Mouse (Mus musculus) lung, embryonic 14.5 days (tissue): ENCODE results near the gene Gm13305. TPM values are rescaled to one million over a fixed set of nuclear protein-coding genes. Genes with fewer than 3 reads are reported as not detected.
"Not testable (repeated sequence)": the region's sequence is repeated elsewhere in the genome, so short reads cannot be mapped to it uniquely, and the experiment has no call there.

Experiments used
- ATAC-seq: fragments of 200-750 bp; cut with Nextera tagmentation; 2 replicates; pipeline ENCODE4 v1.8.0; 2017; ENCODE audit warnings: mild to moderate bottlenecking, moderate TSS enrichment, moderate library complexity; ENCODE audit not compliant: insufficient read depth
- DNase-seq: peaks from one replicate; pipeline ENCODE4 v3.0.0-alpha.2; 2015
- H3K27ac ChIP-seq: fragments of 300-500 bp; sonication (generic); 2 replicates; pipeline ENCODE4 v1.5.1; 2014; ENCODE audit warnings: low read depth, mild to moderate bottlenecking, moderate library complexity
- H3K27me3 ChIP-seq: fragments of 300-500 bp; sonication (generic); 2 replicates; pipeline ENCODE4 v1.6.1; 2014; ENCODE audit warnings: low read length, control low read depth; ENCODE audit not compliant: insufficient read depth
- H3K36me3 ChIP-seq: fragments of 300-500 bp; sonication (generic); 2 replicates; pipeline ENCODE4 v1.6.1; 2014; ENCODE audit warnings: control low read depth; ENCODE audit not compliant: insufficient read depth
- H3K4me1 ChIP-seq: fragments of 300-500 bp; sonication (generic); 2 replicates; pipeline ENCODE4 v1.6.1; 2014; ENCODE audit warnings: antibody characterized with exemption, control low read depth; ENCODE audit not compliant: insufficient read depth
- H3K4me2 ChIP-seq: fragments of 300-500 bp; sonication (generic); 2 replicates; pipeline ENCODE4 v1.6.1; 2014; ENCODE audit warnings: mild to moderate bottlenecking
- H3K4me3 ChIP-seq: fragments of 300-500 bp; sonication (generic); 2 replicates; pipeline ENCODE4 v1.5.1; 2014; ENCODE audit warnings: low read depth, low read length
- H3K9ac ChIP-seq: fragments of 300-500 bp; sonication (generic); 2 replicates; pipeline ENCODE4 v1.6.1; 2014
- H3K9me3 ChIP-seq: fragments of 300-500 bp; sonication (generic); 2 replicates; pipeline ENCODE4 v1.6.1; 2016; ENCODE audit warnings: low read depth, low read length, control low read depth
- WGBS: fragments of 180-500 bp; shearing (Covaris S2); extraction: QIAGEN DNeasy Blood & Tissue Kit; methylation state at CpG from one replicate; pipeline ENCODE4 v1.1.7; 2014; 5-methylcytosine and 5-hydroxymethylcytosine counted together
- polyA plus RNA-seq: library from polyadenylated mRNA; unstranded; fragments of >200 nt; fragmentation: Nextera tagmentation; extraction: Ambion mirVana; gene quantifications from 2 replicates; pipeline ENCODE4 v1.2.1, GENCODE M21; 2014

The Gm13305 gene
- polyA plus RNA-seq, result not detected in 2 replicates

DNA sequence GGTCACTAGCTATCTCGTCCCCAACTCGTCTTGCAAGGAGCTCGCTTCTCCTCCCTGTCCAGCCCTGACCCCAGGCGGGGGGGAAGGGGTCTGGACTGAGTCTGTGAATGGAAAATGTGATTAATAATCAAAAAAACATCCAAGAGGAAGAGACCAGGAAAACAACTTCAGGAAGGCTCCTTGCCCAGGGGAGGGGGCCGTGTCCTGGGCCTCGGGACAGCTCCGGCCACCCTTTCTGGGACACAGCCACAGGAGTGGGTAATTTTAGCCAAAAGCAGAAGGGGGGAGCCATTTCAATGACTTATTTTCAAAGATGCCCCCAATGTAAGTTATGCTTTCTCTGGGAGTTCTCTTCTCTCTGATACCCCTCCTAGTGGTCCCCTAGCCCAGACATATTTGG, at the start of gene Gm13305:
Gene Gm13305 (minus strand): TSS at position 101 of the 400 bp plus-strand sequence.
- ATAC-seq, H3K4me1 ChIP-seq, H3K27me3 ChIP-seq, DNase-seq, H3K4me3 ChIP-seq, H3K9ac ChIP-seq, H3K27ac ChIP-seq, H3K9me3 ChIP-seq, H3K4me2 ChIP-seq, H3K36me3 ChIP-seq: not testable (repeated sequence)
- no CpG with 5 or more reads among the region's 7 CpGs for WGBS

DNA sequence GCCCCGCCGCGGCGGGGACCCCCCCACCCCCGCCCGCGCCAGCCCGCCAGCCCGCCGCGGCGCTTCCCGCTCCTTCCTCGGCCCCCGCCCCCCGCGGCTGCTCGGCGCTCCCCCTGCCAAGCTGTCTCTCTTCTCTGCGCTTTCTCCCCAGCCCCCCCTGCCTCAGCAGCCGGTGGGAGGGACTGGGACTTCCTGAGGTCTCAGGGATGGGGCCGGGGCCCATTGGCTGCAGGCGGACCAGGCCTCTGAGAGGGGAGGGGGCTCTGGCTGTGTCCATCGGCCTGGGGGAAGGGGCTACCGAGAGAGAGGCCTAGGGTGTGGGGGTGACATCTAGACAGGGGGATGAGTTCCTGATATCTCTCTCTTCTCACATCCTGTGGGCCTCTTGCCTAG, 16.6 kb upstream of the Gm13305 start:
- H3K36me3 ChIP-seq, DNase-seq, H3K9ac ChIP-seq, H3K4me3 ChIP-seq, H3K4me1 ChIP-seq, H3K27ac ChIP-seq, H3K9me3 ChIP-seq, H3K4me2 ChIP-seq, H3K27me3 ChIP-seq: not testable (repeated sequence)
- WGBS, result no CpG with 5 or more reads among the region's 25 CpGs
- ATAC-seq, result peak; percentile 89

DNA sequence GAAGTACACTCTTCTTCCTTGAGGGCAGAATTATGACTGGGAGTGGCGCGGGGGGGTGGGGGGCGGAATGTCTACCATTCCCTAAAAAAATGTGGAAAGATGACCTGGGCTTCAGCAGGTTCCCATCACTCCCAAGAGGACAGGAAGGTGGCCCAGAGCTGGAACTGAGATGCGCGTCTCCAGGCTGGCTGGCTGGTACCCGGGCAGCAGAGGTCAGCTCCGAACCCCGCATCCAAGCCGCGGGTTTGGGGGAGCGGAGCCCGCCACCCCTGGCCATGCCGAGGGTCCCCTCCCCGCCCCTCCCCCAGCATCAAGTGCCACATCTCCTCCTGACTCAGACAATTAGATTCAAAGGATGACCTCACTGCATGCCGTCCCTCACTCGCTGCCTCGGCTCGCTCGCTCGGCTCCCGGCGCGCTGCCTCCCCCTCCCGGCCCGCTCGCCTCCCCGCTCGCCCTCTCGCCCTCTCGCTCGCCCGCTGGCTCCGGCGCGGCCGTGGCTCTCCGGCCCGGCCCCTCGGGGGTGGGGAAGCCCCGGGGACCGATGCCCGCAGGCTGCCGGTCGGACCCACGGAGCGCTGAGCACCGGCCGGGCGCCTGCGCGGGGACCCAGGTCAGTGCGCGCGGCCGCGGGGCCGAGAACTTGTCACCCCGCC, 16.0 kb upstream of the Gm13305 start:
- H3K4me1 ChIP-seq, H3K27ac ChIP-seq, H3K9ac ChIP-seq, H3K36me3 ChIP-seq, H3K9me3 ChIP-seq, H3K27me3 ChIP-seq, H3K4me2 ChIP-seq, H3K4me3 ChIP-seq, DNase-seq: not testable (repeated sequence)
- ATAC-seq, result peak; percentile 65
- WGBS, result no CpG with 5 or more reads among the region's 58 CpGs

DNA sequence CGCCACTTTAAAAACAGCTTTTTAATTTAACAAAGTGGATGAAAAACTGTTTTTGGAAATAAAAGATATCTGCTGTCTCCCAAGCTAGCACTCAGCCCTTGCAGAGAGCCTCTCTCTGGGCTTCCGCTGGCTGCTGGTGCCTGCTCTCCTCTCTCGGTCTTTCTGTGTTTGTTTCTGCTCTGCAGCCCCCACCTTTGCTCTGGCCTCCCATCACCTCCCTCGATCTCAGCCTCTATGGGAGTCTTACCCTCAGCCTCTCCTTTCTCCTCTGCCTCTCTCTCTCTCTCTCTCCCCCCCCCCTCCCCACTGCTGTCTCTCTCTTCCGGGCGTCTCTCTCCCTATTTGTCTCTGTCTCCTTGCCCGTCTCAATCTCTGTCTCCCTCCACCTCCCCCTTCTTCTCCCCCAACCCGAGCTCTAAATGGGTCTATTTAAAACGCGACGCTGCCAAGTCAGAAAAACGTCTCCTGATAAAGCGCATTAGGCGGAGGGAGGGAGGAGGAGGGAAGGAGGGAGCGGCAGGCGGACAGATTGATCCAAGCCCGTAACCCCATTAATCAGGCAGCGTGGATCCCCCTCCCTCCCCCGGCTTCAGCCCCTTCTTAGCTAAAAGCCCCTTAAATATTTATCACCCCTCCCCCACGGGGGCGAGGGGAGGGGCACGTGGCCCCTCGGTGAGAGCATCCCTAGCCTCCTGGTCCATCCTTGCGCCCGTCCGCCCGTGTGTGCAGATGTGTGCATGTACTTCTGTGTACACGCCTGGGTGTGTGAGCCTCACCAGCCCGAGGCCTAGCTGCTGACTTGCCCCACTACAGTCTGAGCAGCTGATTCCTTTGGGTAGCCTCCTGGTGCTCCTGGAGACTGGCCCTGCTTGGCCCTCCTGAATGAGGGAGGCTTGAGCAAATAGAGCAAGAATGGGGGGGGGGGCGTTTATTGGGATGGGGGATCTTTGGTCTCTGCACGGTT, 15.1 kb upstream of the Gm13305 start:
- DNase-seq, H3K36me3 ChIP-seq, H3K4me1 ChIP-seq, H3K4me2 ChIP-seq, H3K27ac ChIP-seq, H3K9me3 ChIP-seq, H3K4me3 ChIP-seq, H3K27me3 ChIP-seq, H3K9ac ChIP-seq: not testable (repeated sequence)
- ATAC-seq, result 0 out of 2 replicates have a peak, but pooled peaks have one; percentile 42
- no CpG with 5 or more reads among the region's 31 CpGs for WGBS

DNA sequence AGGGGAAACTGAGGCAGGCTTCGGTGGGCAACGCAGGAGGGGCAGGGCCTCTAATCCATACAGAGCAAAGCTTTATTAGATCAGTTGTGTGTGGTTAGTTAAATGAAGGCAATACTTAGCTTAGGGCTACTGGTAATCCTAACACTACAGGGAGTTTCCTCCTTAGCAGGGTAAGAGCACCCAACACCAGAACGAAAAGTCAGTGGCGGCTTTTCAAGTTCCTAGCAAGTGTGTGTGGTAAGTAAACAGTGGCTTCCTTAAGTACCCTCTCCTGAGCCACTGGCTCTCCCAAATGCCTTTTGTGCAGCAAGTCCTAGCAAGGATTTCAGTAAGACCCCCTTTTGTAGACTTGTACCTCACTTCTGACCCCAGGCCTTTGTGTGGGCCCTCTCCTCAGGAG, 9.8 kb upstream of the Gm13305 start:
- not testable (repeated sequence) for H3K9ac ChIP-seq, H3K4me1 ChIP-seq, H3K36me3 ChIP-seq, H3K4me2 ChIP-seq, H3K27ac ChIP-seq, H3K27me3 ChIP-seq, H3K4me3 ChIP-seq, H3K9me3 ChIP-seq, DNase-seq
- ATAC-seq, result peak; percentile 49
- no CpG with 5 or more reads among the region's 4 CpGs for WGBS

DNA sequence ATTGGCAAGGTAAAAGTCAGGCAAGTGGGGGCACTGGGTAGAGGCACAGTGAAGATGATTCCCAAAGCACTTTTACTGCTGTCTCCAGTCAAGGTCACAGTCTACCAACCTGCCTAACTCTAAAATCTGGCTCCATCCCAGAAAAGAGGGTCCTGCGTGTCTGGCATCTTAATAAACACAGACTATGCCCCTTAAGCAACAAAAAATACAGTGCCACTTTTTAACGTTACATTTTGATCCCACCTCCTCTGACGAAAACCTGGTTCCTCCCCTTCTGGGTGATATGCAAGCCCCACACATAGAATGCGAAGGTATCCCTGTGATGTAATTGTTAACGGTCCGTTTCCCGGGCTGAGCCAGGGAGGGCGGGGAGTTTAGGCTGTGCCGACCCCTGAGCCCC, 15.3 kb downstream of the Gm13305 start, which contains the start of gene Gm13306:
Gene Gm13306 (plus strand): TSS at position 301 of the 400 bp plus-strand sequence.
- H3K9me3 ChIP-seq, ATAC-seq, H3K27ac ChIP-seq, H3K36me3 ChIP-seq, H3K4me2 ChIP-seq, H3K4me3 ChIP-seq, H3K4me1 ChIP-seq, H3K9ac ChIP-seq, DNase-seq, H3K27me3 ChIP-seq: not testable (repeated sequence)
- WGBS, result no CpG with 5 or more reads among the region's 9 CpGs

DNA sequence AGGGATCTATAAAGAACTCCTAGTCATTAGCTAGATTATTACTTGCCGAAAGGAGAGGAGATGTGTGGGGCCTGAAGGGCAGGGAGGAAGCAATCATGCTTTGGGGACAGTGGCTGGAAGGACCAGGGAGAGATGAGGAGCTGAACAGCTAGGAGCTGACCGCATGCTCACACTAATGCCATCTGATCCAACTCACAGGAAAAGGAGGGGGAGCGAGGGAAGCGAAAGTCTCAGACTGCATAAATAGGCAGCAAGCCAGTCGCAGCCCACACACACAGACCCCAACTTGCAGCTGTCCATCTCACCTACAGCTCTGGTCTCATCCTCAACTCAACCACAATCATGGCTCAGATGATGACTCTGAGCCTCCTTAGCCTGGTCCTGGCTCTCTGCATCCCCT, 53.9 kb downstream of the Gm13305 start, which contains the start of gene Gm13304:
Gene Gm13304 (plus strand): TSS at position 301 of the 400 bp plus-strand sequence.
- not testable (repeated sequence) for H3K9ac ChIP-seq, DNase-seq, H3K27me3 ChIP-seq, ATAC-seq, H3K4me2 ChIP-seq, H3K27ac ChIP-seq, H3K4me1 ChIP-seq, H3K4me3 ChIP-seq, H3K9me3 ChIP-seq, H3K36me3 ChIP-seq
- WGBS, result no CpG with 5 or more reads among the region's 5 CpGs

Other genes starting within 250 kb of the Gm13305 start
- gene Gm20878, start 227.0 kb downstream of the Gm13305 start, polyA plus RNA-seq, result 0.87 and 0.88 TPM in 2 replicates
- 0.11 TPM in 1 of 2 replicates, not detected in the other for gene Fam205a4, start 202.5 kb downstream of the Gm13305 start, polyA plus RNA-seq
- not detected in 2 replicates for gene Gm21093, start 133.9 kb downstream of the Gm13305 start, polyA plus RNA-seq
- not detected in 2 replicates for gene Gm3893, start 77.4 kb downstream of the Gm13305 start, polyA plus RNA-seq
- gene Gm13304, start 53.8 kb downstream of the Gm13305 start, polyA plus RNA-seq, result 2.5 TPM in 1 of 2 replicates, not detected in the other
- not detected in 2 replicates for gene Gm13306, start 15.2 kb downstream of the Gm13305 start, polyA plus RNA-seq
- gene Gm10600, start 72.0 kb upstream of the Gm13305 start, polyA plus RNA-seq, result not detected in 2 replicates
- gene Ccl21b, start 87.2 kb upstream of the Gm13305 start, polyA plus RNA-seq, result 0.61 and 2.1 TPM in 2 replicates
- not detected in 2 replicates for gene Gm21953, start 125.7 kb upstream of the Gm13305 start, polyA plus RNA-seq
- gene Fam205a3, start 149.7 kb upstream of the Gm13305 start, polyA plus RNA-seq, result 0.16 TPM in 1 of 2 replicates, not detected in the other